Mouse (Mus musculus) MEL (cell line): ENCODE data around the gene Sostdc1. TPM values are rescaled to one million over a fixed set of nuclear protein-coding genes. Genes with fewer than 3 reads are reported as not detected.

Source experiments
- DNase-seq: peaks from one replicate; pipeline ENCODE4 v3.0.0; 2011; ENCODE audit warnings: low read depth, low spot score
- H3K27ac ChIP-seq: 2 replicates; pipeline ENCODE4 v1.5.1; 2012; ENCODE audit warnings: low read depth, mild to moderate bottlenecking, control low read depth, low read length, moderate library complexity; ENCODE audit not compliant: control insufficient read depth
- H3K27me3 ChIP-seq, 2 experiments: fragments of 150-350 bp in 1 of 2; sonication (generic) in 1 of 2; 2 replicates each; pipeline ENCODE4 v1.6.1; 2012; ENCODE audit warnings: low read length in 2 of 2, mild to moderate bottlenecking in 2 of 2, improper control_type of control experiment in 1 of 2, moderate library complexity in 1 of 2; ENCODE audit not compliant: insufficient read depth in 2 of 2, control insufficient read depth in 1 of 2
- H3K36me3 ChIP-seq, 2 experiments: 2 replicates each; pipeline ENCODE4 v1.6.1; 2012 to 2014; ENCODE audit warnings: low read length in 2 of 2, improper control_type of control experiment in 1 of 2, inconsistent platforms in 1 of 2, mild to moderate bottlenecking in 1 of 2; ENCODE audit not compliant: insufficient read depth in 2 of 2, control insufficient read depth in 1 of 2
- H3K4me1 ChIP-seq, 2 experiments: fragments of 150-350 bp in 1 of 2; sonication (generic) in 1 of 2; 2 replicates each; pipeline ENCODE4 v1.6.1; 2012; ENCODE audit warnings: low read length in 2 of 2, improper control_type of control experiment in 1 of 2, mild to moderate bottlenecking in 1 of 2; ENCODE audit not compliant: insufficient read depth in 2 of 2, control insufficient read depth in 1 of 2
- H3K4me3 ChIP-seq, 2 experiments: fragments of 150-350 bp in 1 of 2; sonication (generic) in 1 of 2; 2 replicates each; pipeline ENCODE4 v1.5.1; 2012; ENCODE audit warnings: low read depth in 2 of 2, low read length in 2 of 2, mild to moderate bottlenecking in 2 of 2, moderate library complexity in 2 of 2, control low read depth in 1 of 2, improper control_type of control experiment in 1 of 2; ENCODE audit not compliant: control insufficient read depth in 1 of 2, insufficient read depth in 1 of 2
- H3K79me2 ChIP-seq: 2 replicates; pipeline ENCODE4 v1.6.1; 2012; ENCODE audit warnings: mild to moderate bottlenecking, low read length, moderate library complexity; ENCODE audit not compliant: control insufficient read depth, poor library complexity, insufficient read depth
- H3K9ac ChIP-seq: 2 replicates; pipeline ENCODE4 v1.6.1; 2012; ENCODE audit warnings: low read depth, mild to moderate bottlenecking, control low read depth, low read length, moderate library complexity; ENCODE audit not compliant: control insufficient read depth, poor library complexity, severe bottlenecking
- H3K9me3 ChIP-seq: fragments of 150-350 bp; sonication (generic); replicated peaks from 2 replicates; pipeline ENCODE4 v1.6.1; 2012; ENCODE audit warnings: mild to moderate bottlenecking, low read length, improper control_type of control experiment, moderate library complexity; ENCODE audit not compliant: insufficient read depth
- CHD2 ChIP-seq: IDR thresholded peaks from 2 replicates; pipeline ENCODE4 v1.6.1; 2011; ENCODE audit warnings: low read length, improper control_type of control experiment
- ELF1 ChIP-seq: IDR thresholded peaks from 2 replicates; pipeline ENCODE4 v1.6.1; 2014; ENCODE audit warnings: low read depth, mild to moderate bottlenecking, inconsistent platforms, low read length, improper control_type of control experiment, moderate library complexity
- EP300 ChIP-seq, 2 experiments: IDR thresholded peaks; 2 replicates each; pipeline ENCODE4 v1.6.1; 2011; ENCODE audit warnings: improper control_type of control experiment in 2 of 2, low read length in 2 of 2, low read depth in 1 of 2, mild to moderate bottlenecking in 1 of 2
- JUND ChIP-seq: IDR thresholded peaks from 2 replicates; pipeline ENCODE4 v1.6.1; 2011; ENCODE audit warnings: low read depth, mild to moderate bottlenecking, improper control_type of control experiment, low read length
- MAZ ChIP-seq: IDR thresholded peaks from 2 replicates; pipeline ENCODE4 v1.6.1; 2012; ENCODE audit warnings: low read depth, mild to moderate bottlenecking, inconsistent platforms, low read length, improper control_type of control experiment
- MXI1 ChIP-seq: IDR thresholded peaks from 2 replicates; pipeline ENCODE4 v1.6.1; 2011; ENCODE audit warnings: mild to moderate bottlenecking, low read depth, low read length, improper control_type of control experiment
- POLR2AphosphoS2 ChIP-seq: IDR thresholded peaks from 2 replicates; pipeline ENCODE4 v1.6.1; 2011; ENCODE audit warnings: low read length, improper control_type of control experiment
- POLR2AphosphoS5 ChIP-seq: IDR thresholded peaks from 2 replicates; pipeline ENCODE4 v1.6.1; 2012; ENCODE audit warnings: low read depth, borderline replicate concordance, mild to moderate bottlenecking, inconsistent platforms, low read length, moderate library complexity, mixed read lengths
- RAD21 ChIP-seq: IDR thresholded peaks from 2 replicates; pipeline ENCODE4 v1.6.1; 2011; ENCODE audit warnings: mild to moderate bottlenecking, low read depth, low read length, improper control_type of control experiment
- RCOR1 ChIP-seq: IDR thresholded peaks from 2 replicates; pipeline ENCODE4 v1.6.1; 2012; ENCODE audit warnings: low read depth, mild to moderate bottlenecking, inconsistent platforms, low read length, improper control_type of control experiment
- SIN3A ChIP-seq: IDR thresholded peaks from 2 replicates; pipeline ENCODE4 v1.6.1; 2012; ENCODE audit warnings: low read length, improper control_type of control experiment, inconsistent platforms
- SMC3 ChIP-seq: IDR thresholded peaks from 2 replicates; pipeline ENCODE4 v1.6.1; 2011; ENCODE audit warnings: low read depth, low read length, improper control_type of control experiment
- TCF12 ChIP-seq: IDR thresholded peaks from 2 replicates; pipeline ENCODE4 v1.6.1; 2014; ENCODE audit warnings: low read depth, mild to moderate bottlenecking, inconsistent platforms, low read length, improper control_type of control experiment, moderate library complexity
- USF2 ChIP-seq, 2 experiments: IDR thresholded peaks; 2 replicates each; pipeline ENCODE4 v1.6.1; 2011 to 2012; ENCODE audit warnings: improper control_type of control experiment in 2 of 2, low read length in 2 of 2, borderline replicate concordance in 1 of 2, inconsistent platforms in 1 of 2, low read depth in 1 of 2, mild to moderate bottlenecking in 1 of 2; ENCODE audit not compliant: insufficient read depth in 1 of 2
- ZC3H11A ChIP-seq: IDR thresholded peaks from 2 replicates; pipeline ENCODE4 v1.6.1; 2012; ENCODE audit warnings: low read depth, mild to moderate bottlenecking, inconsistent platforms, low read length, improper control_type of control experiment
- ZKSCAN1 ChIP-seq: IDR thresholded peaks from 2 replicates; pipeline ENCODE4 v1.6.1; 2012; ENCODE audit warnings: low read depth, mild to moderate bottlenecking, inconsistent platforms, low read length, improper control_type of control experiment, moderate library complexity
- ZMIZ1 ChIP-seq: IDR thresholded peaks from 2 replicates; pipeline ENCODE4 v1.6.1; 2012; ENCODE audit warnings: low read depth, mild to moderate bottlenecking, inconsistent platforms, low read length, improper control_type of control experiment, moderate library complexity
- ZNF384 ChIP-seq: IDR thresholded peaks from 2 replicates; pipeline ENCODE4 v1.6.1; 2012; ENCODE audit warnings: low read depth, mild to moderate bottlenecking, inconsistent platforms, low read length, improper control_type of control experiment
- polyA plus RNA-seq, 2 experiments: library from polyadenylated mRNA; stranded (reverse) in 1 of 2; unstranded in 1 of 2; fragments of >175 nt in 1 of 2; fragments of >200 nt in 1 of 2; gene quantifications; 2 replicates each; pipeline versions ENCODE4 v1.2.1 to v1.2.4; 2012; ENCODE audit warnings: low replicate concordance in 2 of 2, low read depth in 1 of 2; ENCODE audit not compliant: insufficient read length in 2 of 2, insufficient read depth in 1 of 2, missing spikeins in 1 of 2
- total RNA-seq: library from RNA; depleted of rRNA; stranded (reverse); fragments of 300-350 nt; gene quantifications from 2 replicates; pipeline ENCODE4 v1.2.3, GENCODE M21; 2012

Sostdc1 gene
- total and polyA plus RNA-seq, 3 experiments = not detected

DNA sequence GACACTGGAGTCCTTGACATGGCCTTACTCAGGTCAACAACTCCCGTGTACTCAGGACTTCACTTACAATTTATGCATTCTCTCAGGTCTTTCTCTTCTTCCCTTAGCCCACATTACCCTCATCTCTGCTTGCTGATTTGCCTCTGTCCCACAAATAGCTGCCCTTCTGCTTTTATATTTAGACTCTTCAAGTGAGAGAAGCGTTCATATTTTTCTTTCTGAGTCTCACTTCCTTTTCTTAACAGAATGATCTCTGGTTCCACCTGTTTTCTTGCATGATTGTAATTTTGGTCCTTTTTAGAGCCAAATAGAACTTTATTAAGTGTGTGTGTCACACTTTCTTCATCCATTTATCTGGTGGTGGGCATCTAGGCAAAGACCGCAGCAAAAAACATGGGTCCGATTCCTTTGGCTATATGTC is 12.2 kb downstream of the Sostdc1 start:
- H3K27ac ChIP-seq = no peak overlapping the region
- TF ChIP-seq USF2 (IDR thresholded peaks at IDR 0.05; ENCODE audit: borderline replicate concordance in 1 of 2, insufficient read depth in 1 of 2, low read depth in 1 of 2, low read length in 2 of 2) = no peak
- TF ChIP-seq POLR2AphosphoS2 = no peak
- no peak for TF ChIP-seq ZC3H11A
- TF ChIP-seq MAZ = no peak
- TF ChIP-seq POLR2AphosphoS5 = no peak
- TF ChIP-seq CHD2 = no peak
- no peak for DNase-seq
- no peak overlapping the region for H3K9ac ChIP-seq
- H3K4me3 ChIP-seq = no peak overlapping the region
- no peaks in the 10 kb centered on the region for H3K9me3 ChIP-seq
- H3K27me3 ChIP-seq = no peaks in the 10 kb centered on the region
- H3K4me1 ChIP-seq = peaks cover 0 to 3% of the 10 kb centered on the region in 2 experiments; a peak in 1 of 4 replicates
- H3K79me2 ChIP-seq = no peaks in the 10 kb centered on the region
- H3K36me3 ChIP-seq = no peaks in the 10 kb centered on the region

DNA sequence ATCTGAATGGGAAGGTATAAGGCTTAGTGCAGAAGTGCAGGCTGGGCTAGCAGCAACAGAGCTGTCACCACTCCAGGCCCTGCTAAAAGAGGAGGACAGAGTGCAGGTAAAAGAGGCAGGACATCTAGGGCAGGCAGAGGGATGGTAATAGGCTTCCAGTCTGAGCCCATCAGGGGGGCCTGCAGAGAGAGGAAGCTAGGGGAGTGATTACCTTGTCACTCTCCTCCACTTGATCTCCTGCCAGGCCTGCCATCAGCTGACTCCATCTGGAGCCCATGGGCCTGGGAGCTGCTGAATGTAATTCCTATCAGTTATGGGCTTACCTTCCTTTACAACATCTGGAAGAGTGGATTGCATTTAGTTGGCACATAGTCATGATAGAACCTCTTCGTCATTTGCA is 18.7 kb downstream of the Sostdc1 start:
- H3K79me2 ChIP-seq = no peaks in the 10 kb centered on the region
- no peaks in the 10 kb centered on the region for H3K36me3 ChIP-seq
- H3K4me3 ChIP-seq = no peak overlapping the region
- no peak for TF ChIP-seq SIN3A
- TF ChIP-seq EP300 (IDR thresholded peaks at IDR 0.05; ENCODE audit: low read depth in 1 of 2, low read length in 2 of 2) = peak in 1 of 2 experiments; percentile 27; a peak in 1 of 4 replicates
- TF ChIP-seq MAZ = no peak
- no peak for TF ChIP-seq SMC3
- no peaks in the 10 kb centered on the region for H3K27me3 ChIP-seq
- DNase-seq = peak; percentile 19
- H3K4me1 ChIP-seq = no peaks in the 10 kb centered on the region
- H3K27ac ChIP-seq = no peak overlapping the region
- no peaks in the 10 kb centered on the region for H3K9me3 ChIP-seq
- H3K9ac ChIP-seq = no peak overlapping the region

DNA sequence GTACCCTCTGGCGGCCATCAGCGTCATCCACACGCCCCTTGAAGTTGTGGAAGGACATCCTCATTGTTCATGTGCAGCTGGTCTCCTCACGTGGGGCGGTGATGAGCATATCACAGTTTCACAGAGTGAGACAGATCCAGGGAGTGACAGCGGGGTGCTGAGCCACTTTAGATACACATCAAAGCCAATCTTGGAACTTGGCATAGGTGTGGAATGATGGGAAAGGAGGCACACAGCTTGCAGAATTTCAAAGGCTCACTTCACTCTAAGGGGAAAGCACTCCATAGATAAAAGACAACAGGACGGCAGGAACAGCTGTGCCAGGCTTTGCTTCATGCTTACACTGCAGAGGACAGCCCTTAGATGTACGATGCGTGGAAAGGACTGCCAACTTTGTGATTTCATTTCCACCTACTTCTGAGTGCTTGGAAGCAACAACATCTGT is 19.9 kb downstream of the Sostdc1 start:
- no peaks in the 10 kb centered on the region for H3K27me3 ChIP-seq
- H3K9me3 ChIP-seq = no peaks in the 10 kb centered on the region
- DNase-seq = no peak
- no peak overlapping the region for H3K9ac ChIP-seq
- no peak for TF ChIP-seq ELF1
- no peak for TF ChIP-seq TCF12
- TF ChIP-seq SIN3A = no peak
- no peak for TF ChIP-seq RAD21
- no peak for TF ChIP-seq ZKSCAN1
- TF ChIP-seq ZNF384 = no peak
- TF ChIP-seq MXI1 = no peak
- TF ChIP-seq JUND = no peak
- no peak for TF ChIP-seq RCOR1
- no peak for TF ChIP-seq ZMIZ1
- H3K4me3 ChIP-seq = no peak overlapping the region
- H3K79me2 ChIP-seq = no peaks in the 10 kb centered on the region
- H3K27ac ChIP-seq = no peak overlapping the region
- no peaks in the 10 kb centered on the region for H3K36me3 ChIP-seq
- no peaks in the 10 kb centered on the region for H3K4me1 ChIP-seq
